Mouse (Mus musculus) retina, embryonic 14.5 days (tissue): Measurements from ENCODE around the gene Ptf1a.

ENCODE experiments used
- DNase-seq: peaks from one replicate; pipeline ENCODE4 v3.0.0-alpha.2; 2015; ENCODE audit warnings: low spot score

Ptf1a gene

GRCm38 (mm10) chr2:19455228-19455627 lies 9.8 kb downstream of the Ptf1a start:
- no peak for DNase-seq

GRCm38 (mm10) chr2:19455857-19456482 lies 10.5 kb downstream of the Ptf1a start:
- no peak for DNase-seq

GRCm38 (mm10) chr2:19458785-19459184 lies 13.3 kb downstream of the Ptf1a start:
- no peak for DNase-seq

GRCm38 (mm10) chr2:19461940-19462339 lies 16.5 kb downstream of the Ptf1a start:
- no peak for DNase-seq

- DNase-seq = no peak
These were observed 44.8 kb downstream of the Ptf1a start for GRCm38 (mm10) chr2:19490262-19490661.
